Mouse (Mus musculus): ENCODE measurements around the gene Olfr668. TPM values are rescaled to one million over a fixed set of nuclear protein-coding genes. Genes with fewer than 3 reads are reported as not detected.

Gene Olfr668
- polyA plus RNA-seq, 1 experiment from 2014 or later: not detected

Other genes starting within 250 kb of the Olfr668 start
- not detected in 2 replicates for gene Olfr661, start 241.6 kb downstream of the Olfr668 start, polyA plus RNA-seq (2014; fragmentation: Nextera tagmentation; extraction: Ambion mirVana)
- not detected in 2 replicates for gene Usp17le, start 150.6 kb downstream of the Olfr668 start, polyA plus RNA-seq (2014; fragmentation: Nextera tagmentation; extraction: Ambion mirVana)
- gene Usp17lb, start 85.5 kb downstream of the Olfr668 start, polyA plus RNA-seq (2014; fragmentation: Nextera tagmentation; extraction: Ambion mirVana): not detected in 2 replicates
- not detected in 2 replicates for gene Usp17la, start 71.0 kb downstream of the Olfr668 start, polyA plus RNA-seq (2014; fragmentation: Nextera tagmentation; extraction: Ambion mirVana)
- gene Olfr665, start 50.0 kb downstream of the Olfr668 start, polyA plus RNA-seq (2014; fragmentation: Nextera tagmentation; extraction: Ambion mirVana): not detected in 2 replicates
- gene Olfr666, start 32.1 kb downstream of the Olfr668 start, polyA plus RNA-seq (2014; fragmentation: Nextera tagmentation; extraction: Ambion mirVana): not detected in 2 replicates
- not detected in 2 replicates for gene Olfr667, start 6.6 kb downstream of the Olfr668 start, polyA plus RNA-seq (2014; fragmentation: Nextera tagmentation; extraction: Ambion mirVana)
- not detected in 2 replicates for gene Olfr669, start 6.2 kb upstream of the Olfr668 start, polyA plus RNA-seq (2014; fragmentation: Nextera tagmentation; extraction: Ambion mirVana)
- gene Olfr670, start 34.6 kb upstream of the Olfr668 start, polyA plus RNA-seq (2014; fragmentation: Nextera tagmentation; extraction: Ambion mirVana): not detected in 2 replicates
- not detected in 2 replicates for gene Olfr671, start 51.1 kb upstream of the Olfr668 start, polyA plus RNA-seq (2014; fragmentation: Nextera tagmentation; extraction: Ambion mirVana)
- not detected in 2 replicates for gene Olfr672, start 74.0 kb upstream of the Olfr668 start, polyA plus RNA-seq (2014; fragmentation: Nextera tagmentation; extraction: Ambion mirVana)
- gene Olfr675, start 100.4 kb upstream of the Olfr668 start, polyA plus RNA-seq (2014; fragmentation: Nextera tagmentation; extraction: Ambion mirVana): not detected in 2 replicates
- not detected in 2 replicates for gene Olfr676, start 104.6 kb upstream of the Olfr668 start, polyA plus RNA-seq (2014; fragmentation: Nextera tagmentation; extraction: Ambion mirVana)
- not detected in 2 replicates for gene Olfr677, start 123.3 kb upstream of the Olfr668 start, polyA plus RNA-seq (2014; fragmentation: Nextera tagmentation; extraction: Ambion mirVana)
- gene Olfr678, start 136.4 kb upstream of the Olfr668 start, polyA plus RNA-seq (2014; fragmentation: Nextera tagmentation; extraction: Ambion mirVana): not detected in 2 replicates
- not detected in 2 replicates for gene Olfr679, start 153.1 kb upstream of the Olfr668 start, polyA plus RNA-seq (2014; fragmentation: Nextera tagmentation; extraction: Ambion mirVana)
- gene Olfr680-ps1, start 164.8 kb upstream of the Olfr668 start, polyA plus RNA-seq (2014; fragmentation: Nextera tagmentation; extraction: Ambion mirVana): not detected in 2 replicates
- gene Olfr681, start 188.8 kb upstream of the Olfr668 start, polyA plus RNA-seq (2014; fragmentation: Nextera tagmentation; extraction: Ambion mirVana): not detected in 2 replicates
- gene Olfr683, start 219.0 kb upstream of the Olfr668 start, polyA plus RNA-seq (2014; fragmentation: Nextera tagmentation; extraction: Ambion mirVana): not detected in 2 replicates
- gene Olfr684, start 235.6 kb upstream of the Olfr668 start, polyA plus RNA-seq (2014; fragmentation: Nextera tagmentation; extraction: Ambion mirVana): not detected in 2 replicates